Mouse (Mus musculus): ENCODE data around the gene Gab2. TPM values are rescaled to one million over a fixed set of nuclear protein-coding genes. Genes with fewer than 3 reads are reported as not detected.

Gab2 gene
- total RNA-seq, 4 experiments from 2014 or later, result 17.3 to 18.6 (median 17.6) TPM

GRCm38 (mm10) chr7:97313364-97313995, 232.1 kb downstream of the Gab2 start:
- no peak for DNase-seq (ENCODE audit: low spot score in 2 of 2)

GRCm38 (mm10) chr7:97314646-97315045, 233.3 kb downstream of the Gab2 start:
- no peak for DNase-seq (ENCODE audit: low spot score in 2 of 2)

GRCm38 (mm10) chr7:97315656-97316055, 234.3 kb downstream of the Gab2 start:
- DNase-seq (ENCODE audit: low spot score in 2 of 2), result no peak

GRCm38 (mm10) chr7:97317706-97318105, 236.3 kb downstream of the Gab2 start:
- DNase-seq (ENCODE audit: low spot score in 2 of 2), result no peak

GRCm38 (mm10) chr7:97324342-97324741, 243.0 kb downstream of the Gab2 start:
- DNase-seq (ENCODE audit: low spot score in 2 of 2), result no peak

- DNase-seq (ENCODE audit: low spot score in 2 of 2), result peak; percentile 26 to 65
These were observed 244.0 kb downstream of the Gab2 start for GRCm38 (mm10) chr7:97325156-97325985.

GRCm38 (mm10) chr7:97327376-97327775, 246.0 kb downstream of the Gab2 start:
- no peak for DNase-seq (ENCODE audit: low spot score in 2 of 2)

- DNase-seq (ENCODE audit: low spot score in 2 of 2), result no peak
These were observed 247.7 kb downstream of the Gab2 start for GRCm38 (mm10) chr7:97328891-97329588.

GRCm38 (mm10) chr7:97329676-97330075, 248.3 kb downstream of the Gab2 start:
- DNase-seq (ENCODE audit: low spot score in 2 of 2), result no peak

- no peak for DNase-seq (ENCODE audit: low spot score in 2 of 2)
These were observed 249.7 kb downstream of the Gab2 start for GRCm38 (mm10) chr7:97330931-97331645.

- DNase-seq (ENCODE audit: low spot score in 2 of 2), result peak; percentile 82 to 95
These were observed 250.6 kb downstream of the Gab2 start, which contains the start of the genes Usp35 and Kctd21 for GRCm38 (mm10) chr7:97331726-97332666. Gene Usp35, minus strand, starts transcription at chr7:97332020. Gene Kctd21, plus strand, starts transcription at chr7:97332327.

GRCm38 (mm10) chr7:97332667-97333041, 251.3 kb downstream of the Gab2 start:
- no peak for DNase-seq (ENCODE audit: low spot score in 2 of 2)

GRCm38 (mm10) chr7:97333113-97333898, 251.9 kb downstream of the Gab2 start:
- DNase-seq (ENCODE audit: low spot score in 2 of 2), result no peak

- no peak for DNase-seq (ENCODE audit: low spot score in 2 of 2)
These were observed 253.0 kb downstream of the Gab2 start for GRCm38 (mm10) chr7:97334406-97334805.

GRCm38 (mm10) chr7:97336678-97337077, 255.3 kb downstream of the Gab2 start:
- DNase-seq (ENCODE audit: low spot score in 2 of 2), result no peak

GRCm38 (mm10) chr7:97338593-97338992, 257.2 kb downstream of the Gab2 start:
- no peak for DNase-seq (ENCODE audit: low spot score in 2 of 2)

GRCm38 (mm10) chr7:97339623-97340022, 258.2 kb downstream of the Gab2 start:
- DNase-seq (ENCODE audit: low spot score in 2 of 2), result peak in 1 of 2 experiments; percentile 49

GRCm38 (mm10) chr7:97340907-97341849, 259.8 kb downstream of the Gab2 start:
- no peak for DNase-seq (ENCODE audit: low spot score in 2 of 2)

All from left cerebral cortex, adult 8-10 months (tissue).